Mouse (Mus musculus): Measurements from ENCODE around the gene Gpr135. TPM values are rescaled to one million over a fixed set of nuclear protein-coding genes. Genes with fewer than 3 reads are reported as not detected.
"Not testable (repeated sequence)": the region's sequence is repeated elsewhere in the genome, so short reads cannot be mapped to it uniquely, and the experiment has no call there.

Gpr135 gene
- polyA plus RNA-seq, 1 experiment from 2014 or later = 0.69 TPM

DNA sequence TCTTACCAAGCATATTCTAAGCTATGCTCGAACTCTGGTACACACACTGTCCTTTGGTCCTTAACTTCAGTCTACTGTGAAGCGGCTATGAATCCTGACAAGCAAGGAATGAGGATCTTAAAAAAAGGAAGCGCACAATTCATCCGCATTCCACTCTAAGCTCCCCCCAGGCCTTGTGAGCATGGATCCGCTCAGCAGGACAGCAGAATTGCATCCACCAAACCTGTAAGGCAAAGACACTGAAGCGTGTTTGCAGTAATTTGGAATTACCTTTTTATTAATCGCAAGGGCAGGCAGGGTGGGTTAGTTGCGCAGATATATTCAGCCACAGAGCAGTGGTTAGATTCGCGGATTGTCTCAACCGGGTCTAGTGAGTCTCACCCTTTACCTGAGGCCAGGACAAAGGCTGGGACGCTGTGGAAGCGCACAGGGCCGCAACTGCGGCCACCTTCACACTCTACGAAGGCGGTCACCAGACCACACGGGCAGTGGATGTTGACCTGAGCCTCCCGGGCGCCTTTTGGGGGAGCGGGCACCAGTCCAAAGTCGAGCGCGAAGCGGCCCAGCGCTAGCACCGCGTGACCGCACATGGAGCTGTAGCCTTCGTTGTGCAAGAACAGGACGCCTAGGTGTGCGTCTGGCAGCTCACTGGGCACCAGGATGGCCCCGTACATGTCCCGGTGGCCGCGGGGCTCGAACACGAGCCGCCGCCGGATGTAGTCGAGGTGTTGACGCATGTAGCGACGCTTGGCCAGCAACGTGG is 13.5 kb upstream of the Gpr135 start:
- peaks cover 37% of the 10 kb centered on the region for H3K4me1 ChIP-seq (replicated peaks)
- H3K27me3 ChIP-seq (ENCODE audit: insufficient read depth, poor library complexity, severe bottlenecking) = no peaks in the 10 kb centered on the region
- H3K4me3 ChIP-seq = peak overlapping the region; percentile 73
- no peaks in the 10 kb centered on the region for H3K9me3 ChIP-seq
- H3K36me3 ChIP-seq = no peaks in the 10 kb centered on the region
- no peak for DNase-seq (ENCODE audit: low spot score)
- WGBS = 3% methylated on average over 46 of the region's 46 CpGs
- H3K27ac ChIP-seq = peak overlapping the region; percentile 97

DNA sequence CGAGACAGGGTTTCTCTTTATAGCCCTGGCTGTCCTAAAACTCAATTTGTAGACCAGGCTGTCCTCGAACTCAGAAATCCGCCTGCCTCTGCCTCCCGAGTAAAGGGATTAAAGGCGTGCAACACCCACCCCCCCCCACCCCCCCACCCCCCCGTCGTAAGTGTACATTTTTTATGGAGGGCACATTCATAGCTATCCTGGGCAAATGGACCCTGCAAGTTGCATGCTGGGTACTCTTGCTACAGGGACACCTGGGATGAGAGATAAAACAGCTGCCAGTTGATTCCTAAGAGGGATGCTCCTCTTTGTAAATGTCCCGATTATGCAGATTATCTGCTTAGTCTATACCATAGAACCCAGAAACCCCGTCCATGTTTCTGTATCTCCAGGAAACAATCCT is 12.3 kb upstream of the Gpr135 start:
- H3K27me3 ChIP-seq (ENCODE audit: insufficient read depth, poor library complexity, severe bottlenecking) = no peaks in the 10 kb centered on the region
- H3K27ac ChIP-seq = no peak overlapping the region
- 85% methylated on average over 9 of the region's 9 CpGs for WGBS
- DNase-seq (ENCODE audit: low spot score) = no peak
- no peaks in the 10 kb centered on the region for H3K36me3 ChIP-seq
- no peaks in the 10 kb centered on the region for H3K9me3 ChIP-seq
- H3K4me1 ChIP-seq (replicated peaks) = peaks cover 37% of the 10 kb centered on the region
- no peak overlapping the region for H3K4me3 ChIP-seq

GRCm38 (mm10) chr12:72082370-72082769 is 11.4 kb upstream of the Gpr135 start:
- peak overlapping the region; percentile 36 for H3K4me3 ChIP-seq
- WGBS = 33% methylated on average over 18 of the region's 18 CpGs

DNA sequence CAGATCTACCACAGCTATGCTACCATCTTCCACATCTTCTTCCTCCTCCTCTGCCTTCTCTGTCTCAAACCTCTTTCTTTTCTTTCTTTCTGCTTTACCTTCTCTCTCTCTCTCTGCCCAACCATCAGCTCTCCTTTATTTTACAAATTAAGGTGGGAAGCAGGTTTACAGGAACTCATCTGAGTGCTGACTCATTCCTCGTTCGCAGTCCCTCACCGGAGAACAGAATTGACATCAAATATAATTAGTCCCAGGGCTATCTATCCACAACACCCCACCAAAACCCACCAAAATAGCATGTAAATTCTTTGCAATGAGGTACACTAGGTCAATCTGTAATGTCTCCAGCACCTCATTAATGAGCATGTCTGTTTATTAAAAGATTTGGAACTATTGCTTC is 11.0 kb upstream of the Gpr135 start:
- H3K4me1 ChIP-seq (replicated peaks) = peaks cover 24% of the 10 kb centered on the region
- H3K4me3 ChIP-seq = peak overlapping the region; percentile 36; the same call in 1 of the 2 replicates
- no peaks in the 10 kb centered on the region for H3K27me3 ChIP-seq (ENCODE audit: insufficient read depth, poor library complexity, severe bottlenecking)
- H3K27ac ChIP-seq = no peak overlapping the region
- no peak for DNase-seq (ENCODE audit: low spot score)
- 78% methylated on average over 3 of the region's 3 CpGs for WGBS
- peaks cover 2% of the 10 kb centered on the region; the same call in 1 of the 2 replicates for H3K36me3 ChIP-seq
- H3K9me3 ChIP-seq = no peaks in the 10 kb centered on the region

More at GRCm38 (mm10) chr12:72082370-72082769, 11.4 kb upstream of the Gpr135 start:
- H3K36me3 ChIP-seq = no peaks in the 10 kb centered on the region
- DNase-seq (ENCODE audit: low spot score) = no peak
- H3K27ac ChIP-seq = 0 out of 2 replicates have a peak overlapping the region, but pooled peaks have one; percentile 40
- peaks cover 28% of the 10 kb centered on the region for H3K4me1 ChIP-seq (replicated peaks)
- no peaks in the 10 kb centered on the region for H3K9me3 ChIP-seq
- H3K27me3 ChIP-seq (ENCODE audit: insufficient read depth, poor library complexity, severe bottlenecking) = no peaks in the 10 kb centered on the region

DNA sequence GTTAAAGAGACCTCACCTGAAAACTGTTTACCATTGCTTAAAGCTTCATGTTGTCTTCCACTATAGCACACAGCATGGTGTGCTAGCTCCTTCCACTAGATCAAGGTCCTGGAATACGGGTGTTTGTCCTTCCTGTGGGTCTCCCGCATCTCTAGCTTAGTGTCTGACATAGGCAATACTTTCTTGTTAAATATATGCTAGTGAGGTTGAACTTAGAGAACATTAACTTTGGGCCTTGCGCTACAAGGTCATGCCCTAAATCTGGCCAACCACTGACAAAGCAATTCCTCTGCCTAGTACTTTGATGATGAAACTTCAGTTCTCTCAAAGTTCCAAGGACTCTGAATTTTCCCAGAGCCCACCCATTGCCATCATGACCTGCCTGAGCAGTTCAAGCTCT is 7.3 kb upstream of the Gpr135 start:
- no peak overlapping the region for H3K4me3 ChIP-seq
- WGBS = 91% methylated on average over 3 of the region's 3 CpGs
- H3K4me1 ChIP-seq (replicated peaks) = peaks cover 8% of the 10 kb centered on the region
- no peak overlapping the region for H3K27ac ChIP-seq
- peaks cover 22% of the 10 kb centered on the region for H3K36me3 ChIP-seq
- no peaks in the 10 kb centered on the region for H3K27me3 ChIP-seq (ENCODE audit: insufficient read depth, poor library complexity, severe bottlenecking)
- DNase-seq (ENCODE audit: low spot score) = no peak
- 0 out of 2 replicates have a peak, but pooled peaks cover 4% of the 10 kb centered on the region for H3K9me3 ChIP-seq

- WGBS = 4% methylated on average over 40 of the region's 40 CpGs
- DNase-seq (ENCODE audit: low spot score) = no peak
- Histone ChIP-seq H3K4me1 (replicated peaks) (peaks cover 19% of the 10 kb centered on the region), H3K9me3 (0 out of 2 replicates have a peak, but pooled peaks cover 4% of the 10 kb centered on the region), H3K36me3 (peaks cover 10% of the 10 kb centered on the region), H3K27ac (peak overlapping the region; percentile 85), H3K27me3 (ENCODE audit: insufficient read depth, poor library complexity, severe bottlenecking) (peaks cover 48% of the 10 kb centered on the region), H3K4me3 (peak overlapping the region; percentile 71)
These were observed 1.1 kb downstream of the Gpr135 start for GRCm38 (mm10) chr12:72069626-72070326.

DNA sequence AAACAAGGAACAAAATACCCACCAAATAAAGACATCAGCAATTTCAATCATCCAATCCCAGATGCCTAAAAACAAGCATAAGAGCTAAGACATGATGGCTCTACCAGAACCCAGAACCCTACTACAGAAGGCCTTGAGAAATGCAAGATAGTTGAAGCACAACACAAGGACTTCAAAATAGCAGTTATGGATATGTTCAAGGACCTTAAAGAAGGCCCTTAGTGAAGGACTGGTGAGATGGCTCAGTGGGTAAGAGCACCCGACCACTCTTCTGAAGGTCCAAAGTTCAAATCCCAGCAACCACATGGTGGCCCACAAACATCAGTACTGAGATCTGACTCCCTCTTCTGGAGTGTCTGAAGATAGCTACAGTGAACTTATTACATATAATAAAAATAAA is 13.1 kb downstream of the Gpr135 start:
- no peaks in the 10 kb centered on the region for H3K4me1 ChIP-seq (replicated peaks)
- 83% methylated on average over 1 of the region's 1 CpGs for WGBS

GRCm38 (mm10) chr12:72053851-72054250 is 17.1 kb downstream of the Gpr135 start:
- 39% methylated on average over 6 of the region's 6 CpGs for WGBS
- Histone ChIP-seq H3K27ac (no peak overlapping the region), H3K36me3 (no peaks in the 10 kb centered on the region), H3K4me3 (no peak overlapping the region), H3K9me3 (0 out of 2 replicates have a peak, but pooled peaks cover 11% of the 10 kb centered on the region), H3K4me1 (replicated peaks) (no peaks in the 10 kb centered on the region), H3K27me3 (ENCODE audit: insufficient read depth, poor library complexity, severe bottlenecking) (no peaks in the 10 kb centered on the region)
- DNase-seq (ENCODE audit: low spot score) = no peak

More for the DNA sequence above, 13.1 kb downstream of the Gpr135 start:
- Histone ChIP-seq H3K4me3 (no peak overlapping the region), H3K36me3 (no peaks in the 10 kb centered on the region), H3K27ac (no peak overlapping the region), H3K27me3 (ENCODE audit: insufficient read depth, poor library complexity, severe bottlenecking) (no peaks in the 10 kb centered on the region), H3K9me3 (no peaks in the 10 kb centered on the region)
- DNase-seq (ENCODE audit: low spot score) = no peak

DNA sequence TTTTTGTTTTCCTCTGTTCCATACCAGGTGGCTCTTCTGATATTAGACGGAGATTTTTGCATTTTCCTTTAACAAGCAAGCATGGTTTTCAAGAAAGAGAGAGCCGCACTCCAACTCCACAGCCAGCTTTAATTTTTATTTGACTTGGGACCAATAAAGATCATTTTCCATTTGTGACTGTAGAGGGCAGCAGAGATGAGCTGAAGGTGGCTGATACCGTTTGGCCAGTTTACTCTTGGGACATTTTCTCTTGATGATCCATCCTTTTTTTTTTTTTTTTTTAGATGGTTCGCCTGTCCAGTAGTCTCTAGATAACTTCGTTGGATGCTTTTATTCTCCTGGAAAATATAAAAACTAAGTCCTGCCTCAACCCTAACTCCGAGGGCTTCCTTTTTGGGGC is 17.6 kb downstream of the Gpr135 start:
- H3K27me3 ChIP-seq (ENCODE audit: insufficient read depth, poor library complexity, severe bottlenecking) = no peaks in the 10 kb centered on the region
- no peaks in the 10 kb centered on the region for H3K36me3 ChIP-seq
- no peaks in the 10 kb centered on the region for H3K4me1 ChIP-seq (replicated peaks)
- no peak overlapping the region for H3K4me3 ChIP-seq
- DNase-seq (ENCODE audit: low spot score) = no peak
- 0 out of 2 replicates have a peak, but pooled peaks cover 11% of the 10 kb centered on the region for H3K9me3 ChIP-seq
- H3K27ac ChIP-seq = no peak overlapping the region
- whole genome bisulfite sequencing = 48% methylated on average over 6 of the region's 6 CpGs

- 0 out of 2 replicates have a peak, but pooled peaks cover 11% of the 10 kb centered on the region for H3K9me3 ChIP-seq
- no peaks in the 10 kb centered on the region for H3K36me3 ChIP-seq
These were observed 18.4 kb downstream of the Gpr135 start for GRCm38 (mm10) chr12:72052571-72052970.

DNA sequence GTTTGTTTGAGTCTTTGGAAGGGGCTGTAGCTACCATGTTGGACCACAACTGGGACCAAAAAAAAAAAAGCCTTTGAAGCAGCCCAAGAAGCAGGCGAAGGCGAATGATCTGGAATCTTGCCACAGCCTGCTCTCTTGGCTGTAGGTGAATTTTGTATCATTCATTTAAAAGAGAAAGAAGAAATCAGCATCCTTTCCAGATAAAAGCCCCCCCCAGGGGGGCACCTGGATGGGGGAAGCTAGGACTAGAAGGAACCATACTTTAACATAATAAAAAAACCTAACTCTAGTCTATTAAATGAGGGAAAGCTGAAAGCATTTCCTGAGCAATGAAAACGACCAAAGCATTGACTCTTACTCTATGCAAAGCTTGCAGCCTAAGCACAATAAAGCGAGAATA is 20.1 kb downstream of the Gpr135 start:
- no peaks in the 10 kb centered on the region for H3K27me3 ChIP-seq (ENCODE audit: insufficient read depth, poor library complexity, severe bottlenecking)
- H3K27ac ChIP-seq = no peak overlapping the region
- H3K4me3 ChIP-seq = no peak overlapping the region
- 0 out of 2 replicates have a peak, but pooled peaks cover 2% of the 10 kb centered on the region for H3K4me1 ChIP-seq (replicated peaks)
- H3K9me3 ChIP-seq = 0 out of 2 replicates have a peak, but pooled peaks cover 11% of the 10 kb centered on the region
- WGBS = 82% methylated on average over 4 of the region's 4 CpGs
- DNase-seq (ENCODE audit: low spot score) = no peak
- H3K36me3 ChIP-seq = no peaks in the 10 kb centered on the region

More at GRCm38 (mm10) chr12:72052571-72052970, 18.4 kb downstream of the Gpr135 start:
- DNase-seq (ENCODE audit: low spot score) = no peak
- Histone ChIP-seq H3K4me3 (no peak overlapping the region), H3K27ac (no peak overlapping the region), H3K27me3 (ENCODE audit: insufficient read depth, poor library complexity, severe bottlenecking) (no peaks in the 10 kb centered on the region), H3K4me1 (replicated peaks) (no peaks in the 10 kb centered on the region)
- WGBS = 81% methylated on average over 6 of the region's 6 CpGs

DNA sequence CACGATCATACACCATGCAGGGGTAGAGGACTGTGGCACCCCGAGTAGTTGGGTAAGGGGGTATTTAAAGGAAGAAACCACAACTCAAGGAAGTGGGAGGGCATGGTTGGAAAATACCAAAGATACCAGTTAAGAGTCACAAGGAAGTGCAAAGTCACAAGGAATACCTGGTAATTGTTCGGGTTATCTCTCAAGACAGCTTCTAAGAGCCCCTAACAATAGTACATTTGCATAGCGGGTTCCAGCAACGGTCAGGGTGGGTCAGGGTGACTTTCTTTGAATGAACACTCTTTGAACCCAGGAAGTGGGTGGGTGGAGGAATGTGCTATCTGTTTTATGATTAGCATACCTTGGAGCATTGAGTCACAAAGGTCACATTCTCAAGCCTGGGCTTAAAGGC is 20.8 kb downstream of the Gpr135 start:
- WGBS = 87% methylated on average over 5 of the region's 5 CpGs
- H3K4me3 ChIP-seq; H3K4me1 ChIP-seq (replicated peaks); H3K27me3 ChIP-seq (ENCODE audit: insufficient read depth, poor library complexity, severe bottlenecking); H3K36me3 ChIP-seq; H3K27ac ChIP-seq; DNase-seq (ENCODE audit: low spot score): not testable (repeated sequence)
- 0 out of 2 replicates have a peak, but pooled peaks cover 11% of the 10 kb centered on the region for H3K9me3 ChIP-seq

DNA sequence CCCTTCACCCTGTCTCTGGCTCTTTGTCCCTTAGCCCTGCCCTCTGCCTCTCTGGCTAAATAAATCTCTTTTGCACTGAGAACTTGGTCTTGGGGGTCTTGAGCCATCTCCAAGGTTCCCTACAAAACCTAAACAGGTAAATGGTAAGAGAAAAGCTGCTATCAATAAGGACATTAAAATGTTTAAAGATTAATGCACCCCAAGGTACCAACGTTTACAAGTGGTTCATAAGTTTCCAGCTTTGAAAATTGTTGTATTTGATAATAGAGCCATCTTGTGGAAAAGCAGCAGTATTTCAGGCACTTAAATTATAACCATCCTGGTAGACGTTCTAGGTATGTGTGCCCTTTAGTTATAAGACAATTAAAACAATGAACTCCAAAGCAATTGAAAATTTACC is 23.4 kb downstream of the Gpr135 start:
- Histone ChIP-seq H3K36me3 (no peaks in the 10 kb centered on the region), H3K27ac (peak overlapping the region; percentile 41; the same call in 1 of the 2 replicates)

More for the DNA sequence above, 23.4 kb downstream of the Gpr135 start:
- H3K4me1 ChIP-seq (replicated peaks) = 0 out of 2 replicates have a peak, but pooled peaks cover 2% of the 10 kb centered on the region
- H3K9me3 ChIP-seq = 0 out of 2 replicates have a peak, but pooled peaks cover 11% of the 10 kb centered on the region
- DNase-seq (ENCODE audit: low spot score) = no peak
- 17% methylated on average over 2 of the region's 2 CpGs for WGBS
- H3K4me3 ChIP-seq = no peak overlapping the region
- no peaks in the 10 kb centered on the region for H3K27me3 ChIP-seq (ENCODE audit: insufficient read depth, poor library complexity, severe bottlenecking)

Data from hindbrain, embryonic 10.5 days (tissue).